Mouse (Mus musculus) testis, adult 2 months (tissue): ENCODE results near the gene Stk10.

Source experiments
- CTCF ChIP-seq: fragments of 200-500 bp; IDR thresholded peaks from 2 replicates; pipeline ENCODE4 v1.5.1; 2012; ENCODE audit warnings: low read depth, mild to moderate bottlenecking, inconsistent platforms, low read length, moderate library complexity; ENCODE audit not compliant: control insufficient read depth, insufficient read depth, insufficient replicate concordance
- POLR2A ChIP-seq: fragments of 200-500 bp; IDR thresholded peaks from 2 replicates; pipeline ENCODE4 v1.6.1; 2012; ENCODE audit warnings: low read depth, mild to moderate bottlenecking, inconsistent platforms, low read length, moderate library complexity; ENCODE audit not compliant: control insufficient read depth

GRCm38 (mm10) chr11:32634143-32634542 is 101.0 kb downstream of the Stk10 start:
- no peak for TF ChIP-seq CTCF
- TF ChIP-seq POLR2A: no peak
